Mouse (Mus musculus): Measurements from ENCODE around the gene Casp8. TPM values are rescaled to one million over a fixed set of nuclear protein-coding genes. Genes with fewer than 3 reads are reported as not detected.
"Not testable (repeated sequence)": the region's sequence is repeated elsewhere in the genome, so short reads cannot be mapped to it uniquely, and the experiment has no call there.

The Casp8 gene
- 1 to 10 TPM; 2.5 to 3.1 TPM for total RNA-seq (2021)
- long read RNA-seq, experiment 1, transcript Casp8-201 (9 exons, 2,585 nt), result major isoform, 5 of 5 reads
- long read RNA-seq, experiment 1, partial matches to known transcripts, result 0 of 5 reads
- long read RNA-seq, experiment 1, other reads (novel, unspliced or antisense), result 0 of 5 reads
- long read RNA-seq, experiment 2, partial matches to known transcripts, result 0 of 3 reads
- long read RNA-seq, experiment 2, other reads (novel, unspliced or antisense), result 0 of 3 reads

DNA sequence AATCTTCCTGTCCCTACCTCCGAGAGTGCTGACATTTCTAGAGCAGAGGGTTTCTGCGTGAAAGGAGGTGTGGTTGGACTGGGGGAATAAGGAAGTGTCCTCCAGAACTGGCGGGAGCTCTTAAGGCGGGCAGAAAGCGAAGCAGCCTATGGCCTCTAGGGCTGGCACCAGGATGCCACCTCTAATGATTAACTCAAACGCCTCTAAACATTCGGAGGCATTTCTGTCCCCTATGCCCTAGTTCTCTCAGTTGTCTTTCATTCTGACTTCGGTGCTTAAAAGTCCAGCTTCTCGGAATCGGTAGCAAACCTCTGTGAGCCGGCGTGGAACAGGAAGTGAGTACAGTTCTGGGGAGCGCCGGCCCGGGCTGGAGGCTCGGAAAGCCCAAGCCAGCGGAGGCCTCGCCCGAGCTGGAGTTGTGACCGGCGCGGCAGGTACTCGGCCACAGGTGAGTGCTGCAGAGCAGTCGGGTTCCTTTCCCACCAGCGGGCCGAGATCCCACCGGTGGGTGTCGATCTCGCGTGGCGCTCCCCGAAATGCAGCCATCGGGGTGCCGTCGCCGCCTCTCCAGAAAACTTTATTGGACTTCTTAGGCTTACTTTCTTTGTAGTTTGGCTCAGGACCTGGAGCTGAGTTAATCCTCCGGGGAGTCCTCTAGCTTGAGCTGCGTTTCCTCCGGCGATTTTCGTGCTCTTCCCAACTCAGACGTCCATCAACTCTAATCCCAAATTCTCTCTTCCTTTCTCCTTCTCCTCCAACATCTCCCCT, at the start of gene Casp8:
TSS of gene Casp8 (plus strand) at position 84 of the 768 bp plus-strand sequence.
- DNase-seq, result no peak
- intact Hi-C loops (cut with DNase I), result no loop called here

GRCm38 (mm10) chr1:58746880-58747279, 48.3 kb upstream of the Casp8 start:
- DNase-seq, result no peak

DNA sequence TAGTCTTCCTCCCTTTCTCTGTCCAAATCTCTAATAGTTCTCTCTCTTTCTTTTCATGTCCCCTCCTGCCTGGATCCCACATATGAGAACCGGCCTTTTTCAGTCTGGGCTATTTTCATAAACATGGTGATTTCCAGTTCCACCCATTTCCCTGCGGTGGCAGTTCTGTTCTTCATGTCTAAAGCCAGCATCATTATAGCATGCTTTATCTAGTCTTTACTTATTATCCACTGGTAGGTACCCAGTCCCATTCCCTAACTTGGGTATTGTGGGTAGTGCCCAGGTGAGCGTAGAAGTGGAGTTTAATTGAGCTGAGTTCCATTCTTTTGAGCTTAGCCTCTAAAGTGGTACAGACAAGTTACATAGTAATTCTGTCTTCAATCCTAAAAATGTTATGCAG, 35.7 kb upstream of the Casp8 start:
- DNase-seq, result no peak
- intact Hi-C loops (cut with DNase I), result no loop called here

More at GRCm38 (mm10) chr1:58746880-58747279, 48.3 kb upstream of the Casp8 start:
- intact Hi-C loops (cut with DNase I), result no loop called here

DNA sequence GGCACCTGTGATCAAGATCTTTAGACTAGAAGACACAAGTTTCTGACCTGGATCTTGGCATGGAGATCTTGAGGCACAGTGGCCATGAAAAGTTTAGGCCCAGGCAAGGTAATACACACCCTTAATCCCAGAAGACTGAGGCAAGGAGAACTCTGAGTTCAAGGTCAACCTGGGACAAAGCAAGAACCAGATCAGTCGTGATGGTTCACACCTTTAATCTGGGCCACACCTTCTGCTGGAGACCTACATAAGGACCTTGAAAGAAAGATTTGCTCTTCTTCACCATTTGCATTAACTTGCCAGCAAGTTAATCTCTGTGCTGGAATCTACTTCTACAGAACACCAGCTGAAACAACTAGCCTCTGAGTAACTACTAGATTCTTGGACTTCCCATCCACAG, 34.6 kb upstream of the Casp8 start:
- intact Hi-C loops (cut with DNase I), result no loop called here
- DNase-seq, result no peak

DNA sequence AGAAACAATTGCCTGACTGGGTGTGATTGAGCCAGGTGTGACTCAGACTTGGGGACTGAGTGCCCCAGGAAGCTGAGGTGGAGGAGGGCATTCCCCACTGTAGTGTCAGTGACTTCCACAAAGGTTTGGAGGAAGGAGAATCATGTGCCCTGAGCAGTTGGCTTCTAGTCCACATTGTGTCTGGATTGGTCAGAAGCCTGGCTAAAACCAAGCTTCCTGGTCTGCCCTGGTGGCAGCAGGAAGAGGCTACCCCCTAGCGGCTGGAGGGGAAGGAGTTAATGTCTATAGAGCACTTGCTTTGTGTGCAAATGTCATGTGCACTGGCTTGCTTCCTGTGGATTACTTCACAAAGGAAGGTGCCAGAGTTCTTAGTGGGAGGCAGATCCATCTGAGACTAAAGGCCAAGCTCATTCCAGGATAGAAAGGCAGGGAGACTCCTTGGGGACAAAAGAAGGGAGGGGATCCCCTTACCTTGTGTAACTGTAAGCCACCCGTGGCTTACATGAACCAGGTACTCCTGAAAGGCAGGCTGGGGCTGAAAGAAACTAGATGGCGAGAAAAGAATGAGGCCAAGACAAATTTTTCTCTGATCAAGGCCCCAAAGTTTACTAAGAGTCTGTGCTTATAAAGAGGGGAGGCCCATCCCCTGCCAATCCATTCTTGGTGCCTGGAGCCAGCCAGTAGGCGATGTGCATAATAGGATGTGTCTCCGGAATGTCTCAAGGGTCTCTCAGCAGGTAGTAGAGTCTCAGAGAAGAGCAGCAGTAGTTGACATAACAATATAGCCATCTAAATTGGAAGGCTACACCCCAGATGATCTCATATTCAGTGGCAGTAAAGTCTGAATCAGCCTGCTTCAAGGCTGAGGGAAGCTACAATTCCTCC, 33.5 kb upstream of the Casp8 start:
- DNase-seq; intact Hi-C loops (cut with DNase I): not testable (repeated sequence)

DNA sequence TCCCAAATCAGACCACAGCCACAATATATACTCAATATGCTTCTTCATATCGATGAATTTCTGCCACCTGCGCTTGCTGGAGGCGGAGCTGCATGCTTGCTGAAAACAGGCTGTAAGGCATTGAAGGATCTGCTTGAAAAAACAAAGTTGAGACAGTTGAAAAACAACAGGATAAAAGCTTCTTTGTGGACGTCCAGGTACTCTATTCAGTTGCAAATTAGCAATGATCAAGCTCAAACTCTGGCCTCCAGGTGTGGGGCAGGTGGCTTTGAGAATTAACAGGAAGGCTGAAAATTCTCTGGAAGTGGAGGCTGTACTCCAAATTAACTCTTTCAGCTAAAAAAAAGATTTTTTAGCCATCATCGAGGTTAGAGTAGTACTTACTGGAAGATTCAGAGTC, 32.6 kb upstream of the Casp8 start:
- no peak for DNase-seq
- intact Hi-C loops (cut with DNase I), result no loop called here

DNA sequence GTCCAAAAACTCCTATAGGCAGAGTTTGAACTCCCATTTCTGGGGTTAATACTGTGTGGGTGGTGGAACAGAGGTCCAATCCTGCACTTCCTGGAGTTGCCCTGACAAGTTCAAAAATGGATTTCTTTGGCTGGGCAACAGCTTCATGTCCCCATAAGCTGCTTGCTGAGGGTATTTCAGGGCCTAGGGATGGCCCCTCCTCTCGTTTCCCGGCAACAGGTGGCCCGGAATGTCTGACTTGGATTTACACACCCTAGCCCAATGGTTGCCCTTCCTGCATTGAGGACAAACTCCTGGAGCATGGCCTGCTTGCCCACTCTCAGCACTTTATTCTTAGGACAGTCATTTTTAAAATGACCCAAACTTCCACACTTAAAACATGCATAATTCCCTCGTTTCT, 28.7 kb upstream of the Casp8 start:
- DNase-seq; intact Hi-C loops (cut with DNase I): not testable (repeated sequence)

GRCm38 (mm10) chr1:58769136-58769535, 26.0 kb upstream of the Casp8 start:
- no peak for DNase-seq
- intact Hi-C loops (cut with DNase I), result no loop called here

GRCm38 (mm10) chr1:58769701-58770100, 25.5 kb upstream of the Casp8 start:
- intact Hi-C loops (cut with DNase I), result loop anchor here (5.0 kb wide), 4 partner anchors 128 to 468 kb away; partner anchors contain the start of gene Als2
- no peak for DNase-seq

DNA sequence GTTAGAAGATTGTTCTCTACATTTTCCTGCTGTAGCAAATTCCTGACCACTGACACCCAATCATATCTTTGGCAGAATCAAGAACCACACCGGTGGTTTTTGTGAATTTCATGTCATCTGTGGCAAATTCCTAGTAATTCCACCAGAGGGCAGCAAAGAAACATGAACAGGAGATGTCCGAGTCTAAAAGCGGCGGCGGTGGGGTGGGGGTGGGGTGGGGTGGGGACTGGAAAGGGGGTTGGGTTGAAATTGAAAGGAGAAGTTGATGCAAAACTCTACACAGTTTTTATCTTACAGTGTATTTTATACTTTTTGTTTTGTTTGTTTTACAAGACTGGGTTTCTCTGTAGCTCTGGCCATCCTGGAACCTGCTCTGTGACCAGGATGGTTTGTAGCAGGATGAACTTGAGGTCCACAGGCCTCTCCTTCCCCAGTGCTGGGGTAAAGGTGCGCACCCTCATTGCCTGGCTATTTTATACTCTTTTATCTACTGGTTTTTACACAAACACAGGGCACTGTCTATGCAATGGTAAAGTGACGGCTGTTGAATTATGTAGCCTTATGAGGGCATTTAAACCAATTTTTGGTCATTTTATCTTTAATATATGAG, 25.0 kb upstream of the Casp8 start:
- peak in 1 of 2 experiments; percentile 30 for DNase-seq
- intact Hi-C loops (cut with DNase I), result loop anchor here (5.0 kb wide), 4 partner anchors 127 to 467 kb away; partner anchors contain the start of gene Als2

- intact Hi-C loops (cut with DNase I), result loop anchor here (5.0 kb wide), 4 partner anchors 125 to 465 kb away; partner anchors contain the start of gene Als2
These were observed 23.1 kb upstream of the Casp8 start for GRCm38 (mm10) chr1:58772084-58772483.

GRCm38 (mm10) chr1:58773280-58773679, 21.9 kb upstream of the Casp8 start:
- DNase-seq, result no peak

More at GRCm38 (mm10) chr1:58772084-58772483, 23.1 kb upstream of the Casp8 start:
- DNase-seq, result no peak

GRCm38 (mm10) chr1:58773905-58774304, 21.3 kb upstream of the Casp8 start:
- intact Hi-C loops (cut with DNase I), result loop anchor here (5.0 kb wide), 4 partner anchors 123 to 463 kb away; partner anchors contain the start of gene Als2
- DNase-seq, result no peak

More at GRCm38 (mm10) chr1:58773280-58773679, 21.9 kb upstream of the Casp8 start:
- intact Hi-C loops (cut with DNase I), result loop anchor here (5.0 kb wide), 4 partner anchors 124 to 464 kb away; partner anchors contain the start of gene Als2

GRCm38 (mm10) chr1:58775361-58775760, 19.8 kb upstream of the Casp8 start:
- no peak for DNase-seq
- intact Hi-C loops (cut with DNase I), result no loop called here

DNA sequence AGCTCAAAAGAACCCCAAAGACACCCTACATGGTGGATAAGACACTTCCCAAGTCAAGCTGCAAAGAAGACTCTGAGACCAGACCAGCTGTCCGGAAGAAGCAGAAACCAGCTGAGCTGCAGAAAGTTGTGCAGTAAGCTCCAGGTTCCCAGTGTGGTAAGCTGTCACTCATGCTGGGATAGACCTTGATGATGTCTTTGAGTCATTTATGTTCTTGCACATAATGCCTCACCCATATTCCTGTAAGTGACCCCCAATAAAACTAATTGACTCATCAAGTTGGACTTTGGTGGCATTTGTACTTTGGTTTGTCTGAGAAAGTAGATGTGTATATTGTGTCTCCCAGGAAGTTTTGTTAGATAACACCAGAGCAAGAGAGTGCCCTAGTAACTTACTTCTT, 17.6 kb upstream of the Casp8 start:
- intact Hi-C loops (cut with DNase I), result no loop called here
- no peak for DNase-seq

DNA sequence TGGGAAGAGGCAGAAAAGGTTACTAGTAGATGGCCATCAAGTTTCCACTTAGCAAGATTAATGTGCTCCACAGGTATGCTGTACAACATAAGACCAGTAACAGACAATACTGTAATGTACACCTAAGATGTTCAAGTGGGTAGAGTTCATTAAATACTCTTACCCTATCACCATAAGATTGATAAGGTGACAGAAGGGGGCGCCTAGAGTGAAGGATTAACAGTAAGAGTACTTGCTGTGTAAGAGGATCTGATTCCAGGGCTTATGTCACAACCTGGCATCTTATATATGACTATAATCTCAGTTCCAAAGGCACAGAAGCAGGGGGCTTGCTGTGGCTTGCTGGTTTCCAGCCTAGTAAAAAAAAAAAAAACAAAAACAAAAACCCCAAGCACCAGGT, 16.9 kb upstream of the Casp8 start:
- intact Hi-C loops (cut with DNase I), result no loop called here
- DNase-seq, result no peak

- no peak for DNase-seq
- intact Hi-C loops (cut with DNase I), result no loop called here
These were observed 8.9 kb upstream of the Casp8 start for GRCm38 (mm10) chr1:58786276-58786675.

DNA sequence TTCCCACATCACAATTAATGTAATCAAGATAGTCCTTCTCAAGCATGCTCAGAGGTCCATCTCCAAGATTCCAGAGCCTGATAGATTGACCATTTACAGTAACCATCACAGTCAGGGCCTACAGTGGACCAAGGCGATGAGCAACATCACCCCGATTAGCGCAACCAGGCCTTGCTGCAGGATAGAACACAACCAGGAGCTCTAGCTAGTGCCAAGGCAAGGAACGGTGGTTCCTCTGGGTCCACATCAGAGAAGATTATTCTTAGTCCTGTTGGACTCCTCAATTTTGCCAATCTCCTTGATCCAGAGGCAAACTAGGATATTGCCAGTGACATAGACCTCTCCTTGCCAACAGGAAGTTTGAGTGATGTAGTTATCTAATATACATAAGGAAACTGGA, 6.8 kb upstream of the Casp8 start:
- intact Hi-C loops (cut with DNase I), result no loop called here
- no peak for DNase-seq

DNA sequence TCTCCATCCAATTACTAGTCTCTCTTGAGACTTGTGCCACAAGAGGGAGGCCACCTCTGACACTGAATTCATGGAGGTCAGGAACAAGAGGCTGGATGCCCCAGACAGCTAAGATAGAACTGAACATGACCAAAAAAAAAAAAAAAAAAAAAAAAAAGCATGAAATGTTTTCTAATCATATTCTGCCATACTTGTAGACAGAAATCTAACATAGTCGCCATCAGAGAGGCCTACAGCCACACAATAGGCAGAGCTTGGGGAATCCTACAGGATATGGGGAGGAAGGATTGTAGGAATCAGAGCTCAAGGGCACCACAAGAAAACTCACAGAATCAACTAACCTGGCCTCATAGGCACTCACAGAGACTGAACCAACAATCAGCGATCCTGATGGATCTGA, 469 bp upstream of the Casp8 start:
- DNase-seq, result no peak

GRCm38 (mm10) chr1:58796059-58796363, 837 bp downstream of the Casp8 start:
- intact Hi-C loops (cut with DNase I), result no loop called here

More for the DNA sequence above, 469 bp upstream of the Casp8 start:
- intact Hi-C loops (cut with DNase I), result no loop called here

More at GRCm38 (mm10) chr1:58796059-58796363, 837 bp downstream of the Casp8 start:
- no peak for DNase-seq

Data from gastrocnemius, postnatal 36 days (tissue).